Mouse (Mus musculus): ENCODE results near the gene Ankrd24.

DNA sequence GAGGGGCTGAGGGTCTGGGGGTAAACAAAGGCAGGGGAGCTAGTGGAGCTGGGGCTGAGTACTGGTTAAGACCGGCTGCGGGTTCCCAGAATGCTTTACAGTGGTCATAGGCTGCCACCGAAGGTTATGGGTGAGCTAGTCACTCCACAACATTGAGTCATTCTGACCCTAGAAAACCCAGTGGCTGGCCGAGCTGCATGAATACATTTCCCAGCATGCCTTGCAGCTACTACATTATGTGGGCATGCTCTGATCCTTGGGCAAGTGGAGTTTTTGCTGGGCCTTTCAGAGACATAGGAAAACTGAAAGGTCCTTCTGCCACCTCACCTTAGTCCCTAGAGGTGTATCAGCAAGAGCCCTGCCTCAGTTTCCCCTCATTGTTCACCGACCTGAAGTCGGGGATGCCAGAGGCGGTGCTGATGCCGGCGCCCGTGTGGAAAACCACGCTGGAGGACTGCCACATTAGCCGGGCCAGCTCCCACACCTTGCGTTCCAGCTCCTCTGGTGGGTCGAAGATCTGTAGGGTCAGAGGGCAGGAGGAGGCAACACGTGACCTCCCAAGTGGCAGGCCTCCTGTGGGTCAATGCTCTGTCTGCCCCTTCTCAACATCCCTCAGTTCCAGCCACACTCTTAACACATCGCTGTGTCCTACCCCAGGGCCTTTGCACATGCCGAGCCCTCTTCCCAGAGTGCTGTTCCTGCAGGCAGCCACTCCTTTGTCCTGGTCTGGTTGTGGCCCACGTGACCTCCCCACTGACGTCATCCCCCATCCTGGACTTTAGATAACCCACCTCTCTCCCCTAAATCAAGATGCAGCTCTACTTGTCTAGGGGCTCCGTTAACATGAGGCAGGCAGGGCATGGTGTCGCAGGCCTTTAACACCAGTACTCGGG is 2.0 kb upstream of the Ankrd24 start:
- no peak for TF ChIP-seq POLR2A (IDR thresholded peaks at IDR 0.05; ENCODE audit: borderline replicate concordance, insufficient read depth, low read length)
- TF ChIP-seq CTCF (IDR thresholded peaks at IDR 0.05; ENCODE audit: borderline replicate concordance, insufficient read depth, low read depth, low read length) = no peak

All from cerebellum, adult 2 months (tissue).